Mouse (Mus musculus): Measurements from ENCODE around the gene Emsy. TPM values are rescaled to one million over a fixed set of nuclear protein-coding genes. Genes with fewer than 3 reads are reported as not detected.

The Emsy gene
- total RNA-seq, 2 experiments from 2014 or later: 18.6 to 19.3 TPM

DNA sequence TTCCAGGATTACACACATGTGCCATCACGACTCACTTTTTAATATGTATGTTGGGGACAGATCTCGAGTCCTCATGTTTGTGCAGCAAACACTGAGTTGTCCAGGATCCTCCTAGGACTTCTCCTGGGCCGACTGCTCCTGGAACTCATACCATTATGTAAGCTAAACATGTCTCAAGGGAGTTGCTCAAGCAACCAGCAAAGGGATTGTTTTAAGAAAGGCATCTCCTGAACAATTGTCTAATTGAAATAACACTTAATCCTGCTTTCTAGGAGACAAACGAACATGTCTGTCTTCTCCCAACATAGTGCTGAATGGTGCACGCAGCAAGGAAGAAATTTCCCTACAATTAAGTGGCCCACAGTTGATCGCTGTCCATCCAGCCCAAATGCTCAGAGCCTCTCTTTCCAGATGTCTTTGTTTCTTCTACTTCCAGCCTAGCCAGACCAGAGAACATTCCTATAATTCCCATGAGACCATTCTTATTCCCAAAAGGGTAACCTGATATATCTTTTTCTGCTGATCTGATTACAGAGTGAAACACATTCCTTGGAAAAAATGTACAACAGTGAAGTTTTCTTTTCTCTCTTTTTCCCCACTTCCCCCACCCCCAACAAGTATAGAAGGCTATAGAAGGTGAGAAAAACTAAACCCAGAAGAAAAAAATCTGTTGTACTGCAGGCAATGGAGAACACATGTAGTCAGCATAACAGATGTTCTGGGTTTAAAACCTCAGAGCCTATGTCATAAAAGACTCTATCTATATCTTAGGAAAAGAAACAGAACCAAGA, 11.6 kb upstream of the Emsy start:
- no peak for DNase-seq

DNA sequence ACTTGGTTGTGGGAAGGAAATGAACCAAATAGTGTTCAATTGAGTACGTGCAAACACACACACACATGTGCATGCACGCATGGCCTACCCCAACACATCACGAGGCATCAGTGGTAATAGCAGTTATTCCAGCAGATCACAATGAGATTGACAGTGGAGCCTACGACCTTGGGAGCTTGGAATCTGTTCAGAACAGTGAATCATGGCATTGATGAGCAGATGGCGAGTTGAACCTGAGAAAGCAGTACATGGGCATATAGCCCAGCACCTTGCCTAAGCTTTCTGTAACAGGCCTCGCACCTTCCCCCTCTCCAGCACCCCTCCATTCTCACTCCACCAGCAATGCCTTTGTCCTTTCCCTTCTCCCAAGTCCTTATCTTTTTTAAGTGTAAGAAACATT, 9.1 kb upstream of the Emsy start:
- DNase-seq: no peak

- no peak for DNase-seq
Measured at GRCm38 (mm10) chr7:98665166-98665565, 8.6 kb upstream of the Emsy start.

GRCm38 (mm10) chr7:98655681-98656530, 677 bp downstream of the Emsy start:
- DNase-seq: peak; percentile 75

- DNase-seq: no peak
Measured at GRCm38 (mm10) chr7:98651651-98652050, 4.9 kb downstream of the Emsy start.

- DNase-seq: no peak
Measured at GRCm38 (mm10) chr7:98644238-98644637, 12.3 kb downstream of the Emsy start.

- DNase-seq: no peak
Measured at GRCm38 (mm10) chr7:98636607-98637006, 20.0 kb downstream of the Emsy start.

DNA sequence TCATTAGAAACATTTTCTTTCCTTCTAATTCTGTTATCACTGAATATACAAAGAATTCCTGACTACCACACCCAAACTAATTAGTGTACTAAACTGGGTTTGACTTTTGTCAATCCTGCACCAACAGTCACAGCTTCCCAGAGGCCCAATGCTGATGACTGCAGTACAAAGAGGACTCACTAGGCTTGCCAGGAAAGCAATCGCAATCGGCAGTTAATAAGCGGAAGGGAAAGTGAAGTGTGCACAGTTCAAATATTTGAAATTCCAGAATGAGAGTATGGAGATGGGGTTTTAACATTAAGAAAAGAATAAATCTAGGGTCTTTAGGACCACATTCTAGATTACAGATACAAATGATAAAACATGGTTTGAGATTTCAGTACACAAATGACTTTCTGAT, 23.6 kb downstream of the Emsy start:
- DNase-seq: no peak

GRCm38 (mm10) chr7:98629947-98630346, 26.6 kb downstream of the Emsy start:
- no peak for DNase-seq

DNA sequence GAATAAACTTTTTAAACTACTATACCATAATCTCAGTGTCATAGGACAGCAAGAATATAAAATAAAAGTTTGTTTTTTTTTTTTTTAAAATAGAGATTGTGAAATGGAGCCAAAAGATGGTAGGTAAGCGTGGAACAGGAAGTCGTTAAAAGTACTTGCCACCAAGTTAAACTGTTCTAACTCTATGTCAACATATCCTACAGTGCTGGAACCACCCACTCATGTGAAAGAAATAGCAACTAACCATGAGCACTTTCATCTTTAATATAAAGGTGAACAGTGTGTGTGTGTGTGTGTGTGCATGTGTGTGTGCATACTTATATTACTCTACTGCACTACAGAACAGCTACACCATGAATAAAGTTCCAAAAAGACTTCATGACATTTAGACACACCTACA, 38.8 kb downstream of the Emsy start:
- DNase-seq: no peak

DNA sequence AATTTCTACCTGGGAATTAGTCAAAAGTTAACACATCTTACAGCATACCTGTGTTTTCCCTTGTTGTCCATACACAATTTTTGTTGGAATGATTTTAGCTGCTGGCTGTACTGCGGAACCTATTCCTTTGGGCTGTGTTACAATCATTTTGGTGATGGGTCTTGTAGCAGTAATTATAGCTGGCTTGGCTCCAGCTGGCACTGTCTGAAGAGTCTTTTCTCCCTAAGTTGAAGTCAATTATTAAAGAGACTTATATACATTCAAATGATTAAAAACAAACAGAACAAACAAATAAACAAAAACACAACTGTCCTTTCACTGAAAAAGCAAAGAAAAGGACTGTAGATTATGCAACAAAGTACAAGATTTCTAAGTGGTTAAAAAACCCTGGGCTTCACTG, 43.6 kb downstream of the Emsy start:
- no peak for DNase-seq

GRCm38 (mm10) chr7:98608520-98608919, 48.1 kb downstream of the Emsy start:
- no peak for DNase-seq

- no peak for DNase-seq
Measured at GRCm38 (mm10) chr7:98607158-98607557, 49.4 kb downstream of the Emsy start.

DNA sequence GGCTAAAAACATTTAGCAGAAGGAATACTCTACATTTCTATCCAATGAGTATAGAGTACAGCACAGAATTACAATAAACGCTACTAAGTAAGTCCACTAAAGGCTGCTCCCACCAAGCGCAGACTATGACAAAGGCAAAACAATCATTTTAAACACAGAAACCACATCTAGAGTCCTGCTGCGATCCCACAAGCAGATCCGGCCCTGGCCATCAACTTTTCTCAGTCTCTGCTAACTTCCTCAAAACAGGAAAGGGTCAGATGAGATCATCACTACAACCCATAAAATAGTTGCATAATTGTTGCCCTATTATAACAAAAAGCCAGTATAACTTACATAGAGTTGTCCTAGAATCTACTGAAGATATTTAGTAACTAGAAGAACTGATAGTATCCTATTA, 54.9 kb downstream of the Emsy start:
- no peak for DNase-seq

- DNase-seq: no peak
Measured at GRCm38 (mm10) chr7:98597402-98597801, 59.2 kb downstream of the Emsy start.

DNA sequence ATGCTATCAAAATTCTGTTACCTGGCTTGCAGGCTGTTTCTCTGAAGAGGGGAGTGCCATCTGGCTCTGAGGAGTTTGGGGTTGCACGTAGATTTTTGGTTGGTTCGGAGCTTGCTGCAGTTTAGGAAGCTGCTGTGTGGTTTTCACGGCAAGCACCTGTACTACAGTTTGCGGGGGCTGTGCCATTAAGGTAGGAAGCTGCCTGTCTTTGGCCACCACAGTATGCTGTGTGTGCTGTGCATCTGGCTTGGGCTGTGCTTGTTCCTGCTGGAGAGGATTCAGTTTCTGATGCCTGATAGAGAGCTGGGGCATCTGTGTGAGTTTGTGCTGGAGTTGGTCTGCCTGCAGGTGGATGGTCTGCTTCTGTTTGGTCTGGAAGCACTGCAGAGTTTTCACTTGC, 61.9 kb downstream of the Emsy start:
- DNase-seq: no peak

GRCm38 (mm10) chr7:98593276-98593675, 63.3 kb downstream of the Emsy start:
- no peak for DNase-seq

GRCm38 (mm10) chr7:98589028-98589427, 67.6 kb downstream of the Emsy start:
- DNase-seq: no peak

DNA sequence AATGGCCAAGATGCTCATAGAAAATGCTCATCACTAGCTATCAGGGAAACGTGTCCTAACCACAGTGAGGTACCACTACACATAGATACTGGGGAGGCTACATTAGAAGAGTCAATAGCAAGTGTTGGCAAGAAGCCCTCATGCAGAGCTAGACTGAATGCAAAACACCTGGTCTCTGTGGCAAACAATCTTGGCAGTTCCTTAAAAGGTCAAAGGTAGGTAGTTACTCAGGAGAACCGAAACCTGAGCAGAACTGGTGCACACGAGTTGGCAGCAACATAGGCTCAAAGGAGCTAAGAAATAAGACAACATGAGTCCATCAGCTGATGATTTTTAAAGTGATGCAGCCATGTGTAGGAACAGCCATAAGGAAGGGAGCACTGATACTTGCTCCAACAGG, 70.3 kb downstream of the Emsy start:
- no peak for DNase-seq

- DNase-seq: no peak
Measured at GRCm38 (mm10) chr7:98584555-98584954, 72.0 kb downstream of the Emsy start.

- DNase-seq: no peak
Measured at GRCm38 (mm10) chr7:98581266-98581665, 75.3 kb downstream of the Emsy start.

GRCm38 (mm10) chr7:98580441-98580840, 76.1 kb downstream of the Emsy start:
- no peak for DNase-seq

- no peak for DNase-seq
Measured at GRCm38 (mm10) chr7:98579731-98580130, 76.9 kb downstream of the Emsy start.

DNA sequence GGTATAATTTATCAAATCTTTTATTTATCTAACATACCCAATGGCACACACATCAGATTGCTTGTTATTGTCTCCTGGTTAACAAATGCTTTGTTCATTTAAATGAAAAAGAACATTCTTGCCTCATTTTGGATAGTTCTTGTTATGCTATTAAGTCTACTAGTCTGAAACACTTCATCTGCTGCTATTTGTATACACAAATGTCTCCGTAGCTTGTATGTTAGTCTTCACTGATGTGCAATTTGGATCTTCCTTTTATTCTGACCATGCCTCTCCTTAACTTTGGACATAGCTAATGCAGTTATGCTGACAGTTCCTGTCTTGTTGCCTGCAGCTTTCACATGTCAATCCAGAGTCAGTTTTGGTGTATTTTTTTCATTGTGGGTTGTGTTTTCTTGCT, 79.1 kb downstream of the Emsy start:
- no peak for DNase-seq
